Mouse (Mus musculus) spleen, adult 2 months (tissue): Measurements from ENCODE around the gene Cnot8.

Source experiments
- CTCF ChIP-seq: fragments of 200-500 bp; IDR thresholded peaks from 2 replicates; pipeline ENCODE4 v1.5.1; 2011; ENCODE audit warnings: mild to moderate bottlenecking, inconsistent platforms; ENCODE audit not compliant: insufficient read depth, insufficient read length, insufficient replicate concordance; ENCODE audit errors: extremely low read depth
- POLR2A ChIP-seq: fragments of 200-500 bp; IDR thresholded peaks from 2 replicates; pipeline ENCODE4 v1.6.1; 2011; ENCODE audit warnings: low read depth, low read length, inconsistent platforms

GRCm38 (mm10) chr11:58129302-58129843 lies 25.4 kb downstream of the Cnot8 start:
- TF ChIP-seq CTCF (no peak), POLR2A (no peak)
